Mouse (Mus musculus): Measurements from ENCODE around the gene Rassf6. TPM values are rescaled to one million over a fixed set of nuclear protein-coding genes. Genes with fewer than 3 reads are reported as not detected.

Rassf6 gene
- polyA plus RNA-seq, 1 experiment from 2014 or later = 4.0 TPM

- Histone ChIP-seq H3K27me3 (ENCODE audit: control insufficient read depth, insufficient read depth, low read depth, low read length) (peaks cover 3% of the 10 kb centered on the region; the same call in 1 of the 2 replicates), H3K4me1 (replicated peaks; ENCODE audit: control insufficient read depth, insufficient read depth, low read length) (peaks cover 2% of the 10 kb centered on the region; the same call in 1 of the 2 replicates), H3K4me3 (ENCODE audit: low read length) (no peak overlapping the region), H3K36me3 (ENCODE audit: control insufficient read depth, insufficient read depth, low read length) (no peaks in the 10 kb centered on the region), H3K27ac (ENCODE audit: low read length) (no peak overlapping the region), H3K4me2 (ENCODE audit: low read depth, low read length) (no peak overlapping the region), H3K9ac (ENCODE audit: low read length) (no peak overlapping the region), H3K9me3 (ENCODE audit: control insufficient read depth, low read length) (no peaks in the 10 kb centered on the region)
- no peak for ATAC-seq (ENCODE audit: low read depth)
- WGBS = 90% methylated on average over 6 of the region's 6 CpGs
These were observed 16.2 kb upstream of the Rassf6 start for GRCm38 (mm10) chr5:90656681-90657080.

- ATAC-seq (ENCODE audit: low read depth) = no peak
- Histone ChIP-seq H3K9me3 (ENCODE audit: control insufficient read depth, low read length) (no peaks in the 10 kb centered on the region), H3K27ac (ENCODE audit: low read length) (no peak overlapping the region), H3K27me3 (ENCODE audit: control insufficient read depth, insufficient read depth, low read depth, low read length) (peaks cover 3% of the 10 kb centered on the region; the same call in 1 of the 2 replicates), H3K4me2 (ENCODE audit: low read depth, low read length) (no peak overlapping the region; the same call in 1 of the 2 replicates), H3K36me3 (ENCODE audit: control insufficient read depth, insufficient read depth, low read length) (no peaks in the 10 kb centered on the region), H3K4me3 (ENCODE audit: low read length) (no peak overlapping the region), H3K9ac (ENCODE audit: low read length) (no peak overlapping the region), H3K4me1 (replicated peaks; ENCODE audit: control insufficient read depth, insufficient read depth, low read length) (peaks cover 2% of the 10 kb centered on the region; the same call in 1 of the 2 replicates)
- WGBS = 37% methylated on average over 13 of the region's 13 CpGs
These were observed 15.4 kb upstream of the Rassf6 start for GRCm38 (mm10) chr5:90655891-90656290.

DNA sequence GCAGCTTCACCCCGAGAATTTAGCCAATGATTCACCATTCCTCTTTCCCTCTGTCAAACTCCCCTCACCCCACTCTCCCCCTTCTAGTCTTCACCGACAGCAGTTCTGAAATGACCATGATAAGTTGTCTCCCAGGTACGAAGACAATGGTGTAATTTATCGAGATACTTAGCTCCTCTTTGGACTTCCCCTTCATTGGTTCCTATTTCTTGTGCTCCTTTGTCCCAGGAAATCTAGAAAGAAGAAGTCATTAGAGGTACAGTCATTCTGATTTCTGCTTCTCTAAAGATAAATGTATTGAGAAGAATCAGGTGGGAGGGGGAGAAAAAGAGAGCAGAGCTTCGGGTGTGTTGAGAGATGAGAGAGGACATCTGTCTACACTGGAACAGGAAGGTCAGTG, 14.3 kb upstream of the Rassf6 start:
- H3K4me3 ChIP-seq (ENCODE audit: low read length) = no peak overlapping the region
- no peak overlapping the region for H3K27ac ChIP-seq (ENCODE audit: low read length)
- no peak for ATAC-seq (ENCODE audit: low read depth)
- WGBS = 65% methylated on average over 5 of the region's 5 CpGs
- no peaks in the 10 kb centered on the region for H3K9me3 ChIP-seq (ENCODE audit: control insufficient read depth, low read length)
- no peak overlapping the region for H3K4me2 ChIP-seq (ENCODE audit: low read depth, low read length)
- H3K27me3 ChIP-seq (ENCODE audit: control insufficient read depth, insufficient read depth, low read depth, low read length) = peaks cover 1% of the 10 kb centered on the region; the same call in 1 of the 2 replicates
- H3K9ac ChIP-seq (ENCODE audit: low read length) = no peak overlapping the region
- H3K4me1 ChIP-seq (replicated peaks; ENCODE audit: control insufficient read depth, insufficient read depth, low read length) = peaks cover 2% of the 10 kb centered on the region; the same call in 1 of the 2 replicates
- no peaks in the 10 kb centered on the region for H3K36me3 ChIP-seq (ENCODE audit: control insufficient read depth, insufficient read depth, low read length)

GRCm38 (mm10) chr5:90652724-90653123, 12.3 kb upstream of the Rassf6 start:
- ATAC-seq (ENCODE audit: low read depth) = peak; percentile 77

GRCm38 (mm10) chr5:90650466-90651150, 10.2 kb upstream of the Rassf6 start:
- H3K9ac ChIP-seq (ENCODE audit: low read length) = no peak overlapping the region
- H3K27me3 ChIP-seq (ENCODE audit: control insufficient read depth, insufficient read depth, low read depth, low read length) = no peaks in the 10 kb centered on the region; the same call in 1 of the 2 replicates
- WGBS = 48% methylated on average over 5 of the region's 5 CpGs
- ATAC-seq (ENCODE audit: low read depth) = no peak
- H3K4me1 ChIP-seq (replicated peaks; ENCODE audit: control insufficient read depth, insufficient read depth, low read length) = no peaks in the 10 kb centered on the region
- no peak overlapping the region for H3K4me2 ChIP-seq (ENCODE audit: low read depth, low read length)
- H3K36me3 ChIP-seq (ENCODE audit: control insufficient read depth, insufficient read depth, low read length) = no peaks in the 10 kb centered on the region
- no peaks in the 10 kb centered on the region for H3K9me3 ChIP-seq (ENCODE audit: control insufficient read depth, low read length)
- no peak overlapping the region for H3K4me3 ChIP-seq (ENCODE audit: low read length)
- H3K27ac ChIP-seq (ENCODE audit: low read length) = no peak overlapping the region

More at GRCm38 (mm10) chr5:90652724-90653123, 12.3 kb upstream of the Rassf6 start:
- WGBS = 1% methylated on average over 3 of the region's 3 CpGs
- H3K9me3 ChIP-seq (ENCODE audit: control insufficient read depth, low read length) = no peaks in the 10 kb centered on the region
- no peaks in the 10 kb centered on the region; the same call in 1 of the 2 replicates for H3K27me3 ChIP-seq (ENCODE audit: control insufficient read depth, insufficient read depth, low read depth, low read length)
- no peak overlapping the region for H3K27ac ChIP-seq (ENCODE audit: low read length)
- H3K9ac ChIP-seq (ENCODE audit: low read length) = no peak overlapping the region
- H3K4me2 ChIP-seq (ENCODE audit: low read depth, low read length) = no peak overlapping the region
- no peaks in the 10 kb centered on the region for H3K36me3 ChIP-seq (ENCODE audit: control insufficient read depth, insufficient read depth, low read length)
- H3K4me1 ChIP-seq (replicated peaks; ENCODE audit: control insufficient read depth, insufficient read depth, low read length) = peaks cover 2% of the 10 kb centered on the region; the same call in 1 of the 2 replicates
- no peak overlapping the region for H3K4me3 ChIP-seq (ENCODE audit: low read length)

DNA sequence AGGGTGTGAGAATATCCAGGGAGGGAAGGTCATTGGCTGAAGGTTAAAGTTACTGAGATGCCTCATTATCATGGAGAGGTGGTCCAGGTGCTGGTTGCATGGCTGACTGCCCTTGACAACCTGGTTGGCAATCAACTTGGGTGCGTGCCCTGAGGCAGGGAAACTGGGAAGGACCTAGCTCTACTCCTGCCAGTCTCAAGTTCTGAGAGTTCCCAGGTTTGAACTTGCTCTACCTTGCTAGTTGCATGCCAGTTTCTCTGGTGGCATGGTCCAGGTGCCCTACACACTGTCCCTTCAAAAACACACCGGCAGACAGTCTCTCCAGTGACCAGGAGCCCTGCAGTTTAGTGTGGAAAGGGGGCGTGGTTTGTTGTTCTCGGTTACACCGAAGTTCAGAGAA, 7.0 kb upstream of the Rassf6 start:
- WGBS = 76% methylated on average over 5 of the region's 5 CpGs
- Histone ChIP-seq H3K9ac (ENCODE audit: low read length) (no peak overlapping the region), H3K36me3 (ENCODE audit: control insufficient read depth, insufficient read depth, low read length) (no peaks in the 10 kb centered on the region), H3K4me1 (replicated peaks; ENCODE audit: control insufficient read depth, insufficient read depth, low read length) (no peaks in the 10 kb centered on the region), H3K27ac (ENCODE audit: low read length) (no peak overlapping the region), H3K27me3 (ENCODE audit: control insufficient read depth, insufficient read depth, low read depth, low read length) (no peaks in the 10 kb centered on the region), H3K4me3 (ENCODE audit: low read length) (no peak overlapping the region), H3K4me2 (ENCODE audit: low read depth, low read length) (no peak overlapping the region), H3K9me3 (ENCODE audit: control insufficient read depth, low read length) (no peaks in the 10 kb centered on the region)
- no peak for ATAC-seq (ENCODE audit: low read depth)

DNA sequence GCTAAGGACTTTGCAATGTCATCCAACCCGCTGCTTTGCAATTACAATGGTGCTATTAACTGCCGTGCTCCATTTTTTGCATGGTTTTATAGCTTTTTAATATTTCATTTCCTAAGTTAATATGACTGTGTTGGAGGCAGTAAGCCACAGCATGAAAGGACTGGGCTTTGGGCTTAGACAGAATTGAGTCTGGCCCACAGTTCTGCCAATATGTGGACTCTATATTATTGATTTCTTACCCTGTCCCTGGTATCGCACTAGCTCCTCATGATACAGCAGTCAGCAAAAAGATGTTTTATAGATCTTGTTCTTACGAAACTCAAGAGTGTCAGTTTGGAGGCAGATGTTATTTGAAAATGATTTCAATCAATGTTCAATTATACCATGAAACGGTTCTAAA, 5.9 kb upstream of the Rassf6 start:
- H3K9me3 ChIP-seq (ENCODE audit: control insufficient read depth, low read length) = no peaks in the 10 kb centered on the region
- no peaks in the 10 kb centered on the region for H3K27me3 ChIP-seq (ENCODE audit: control insufficient read depth, insufficient read depth, low read depth, low read length)
- ATAC-seq (ENCODE audit: low read depth) = no peak
- H3K4me3 ChIP-seq (ENCODE audit: low read length) = no peak overlapping the region
- peaks cover under 1% of the 10 kb centered on the region for H3K4me1 ChIP-seq (replicated peaks; ENCODE audit: control insufficient read depth, insufficient read depth, low read length)
- H3K4me2 ChIP-seq (ENCODE audit: low read depth, low read length) = no peak overlapping the region
- H3K36me3 ChIP-seq (ENCODE audit: control insufficient read depth, insufficient read depth, low read length) = no peaks in the 10 kb centered on the region
- no peak overlapping the region for H3K9ac ChIP-seq (ENCODE audit: low read length)
- WGBS = 85% methylated on average over 5 of the region's 5 CpGs
- no peak overlapping the region for H3K27ac ChIP-seq (ENCODE audit: low read length)

- H3K9ac ChIP-seq (ENCODE audit: low read length) = no peak overlapping the region
- no peak overlapping the region for H3K4me2 ChIP-seq (ENCODE audit: low read depth, low read length)
- H3K27me3 ChIP-seq (ENCODE audit: control insufficient read depth, insufficient read depth, low read depth, low read length) = no peaks in the 10 kb centered on the region
- no peak overlapping the region for H3K27ac ChIP-seq (ENCODE audit: low read length)
- no peak overlapping the region for H3K4me3 ChIP-seq (ENCODE audit: low read length)
- ATAC-seq (ENCODE audit: low read depth) = no peak
- WGBS = 49% methylated on average over 3 of the region's 3 CpGs
- H3K9me3 ChIP-seq (ENCODE audit: control insufficient read depth, low read length) = no peaks in the 10 kb centered on the region
- peaks cover 8% of the 10 kb centered on the region for H3K4me1 ChIP-seq (replicated peaks; ENCODE audit: control insufficient read depth, insufficient read depth, low read length)
- no peaks in the 10 kb centered on the region for H3K36me3 ChIP-seq (ENCODE audit: control insufficient read depth, insufficient read depth, low read length)
These were observed 5.1 kb upstream of the Rassf6 start for GRCm38 (mm10) chr5:90645579-90645978.

DNA sequence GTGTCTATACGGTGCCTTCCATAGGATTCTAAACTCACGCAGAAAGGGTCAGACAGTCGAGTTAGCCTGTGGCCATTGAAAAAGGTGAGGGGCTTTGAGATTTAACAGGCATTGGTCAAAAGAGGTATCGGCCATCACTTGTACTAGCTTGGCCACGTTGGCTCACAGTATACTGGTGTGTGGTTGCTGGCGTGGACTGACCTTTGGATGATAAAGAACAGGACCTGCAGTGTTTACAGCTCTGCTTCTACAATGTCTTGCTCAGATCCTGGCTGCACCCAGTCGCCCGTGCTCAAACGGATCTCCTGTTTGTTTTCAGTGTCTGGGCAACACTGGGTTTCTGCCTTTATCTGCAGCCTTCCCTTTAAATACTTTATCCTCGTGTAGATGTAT, 757 bp upstream of the Rassf6 start:
- Histone ChIP-seq H3K4me3 (ENCODE audit: low read length) (no peak overlapping the region; the same call in 1 of the 2 replicates), H3K4me1 (replicated peaks; ENCODE audit: control insufficient read depth, insufficient read depth, low read length) (peaks cover 9% of the 10 kb centered on the region), H3K9ac (ENCODE audit: low read length) (no peak overlapping the region), H3K4me2 (ENCODE audit: low read depth, low read length) (0 out of 2 replicates have a peak overlapping the region, but pooled peaks have one; percentile 14), H3K36me3 (ENCODE audit: control insufficient read depth, insufficient read depth, low read length) (no peaks in the 10 kb centered on the region), H3K27ac (ENCODE audit: low read length) (no peak overlapping the region), H3K9me3 (ENCODE audit: control insufficient read depth, low read length) (no peaks in the 10 kb centered on the region), H3K27me3 (ENCODE audit: control insufficient read depth, insufficient read depth, low read depth, low read length) (no peaks in the 10 kb centered on the region)
- no peak for ATAC-seq (ENCODE audit: low read depth)
- 31% methylated on average over 10 of the region's 10 CpGs for WGBS
